In the genomic region with DNA sequence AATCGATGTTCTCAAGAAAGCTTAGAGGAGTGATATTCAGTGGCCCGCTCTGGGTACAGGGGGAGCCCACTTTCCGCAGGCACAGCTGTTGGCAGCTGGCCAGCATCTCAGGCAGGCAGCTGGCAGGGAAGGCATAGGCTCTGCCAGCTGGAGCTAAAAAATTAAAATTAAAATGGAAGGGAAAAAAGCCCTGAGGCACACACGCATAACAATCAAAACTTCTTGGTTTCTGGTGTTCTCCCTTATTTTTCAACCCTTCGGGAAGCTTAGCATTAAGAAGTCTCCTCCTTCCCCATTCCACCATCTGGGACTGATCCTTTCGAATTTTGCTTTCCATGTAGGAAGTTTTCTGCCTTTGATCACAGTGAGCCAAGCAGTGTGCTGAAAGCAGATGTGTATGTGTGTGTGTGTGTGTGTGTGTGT, we compare ENCODE assay signal across 8 mouse cellular contexts.
A peak's percentile ranks its signal among the peaks of the same experiment; 100 is the strongest.
DNase-seq lines count a peak whose midpoint lies in the region; ATAC-seq lines count a peak whose summit lies in the region.

No protein-coding gene starts in this region.

- ATAC-seq in embryonic facial prominence, embryonic 13.5 days (ENCODE audit: insufficient number of reproducible peaks, insufficient read depth, low FRiP score, low TSS enrichment, low read depth): peak; percentile 78; the same call in 1 of the 2 replicates
- peak; percentile 89 for ATAC-seq in hindbrain, embryonic 13.5 days (ENCODE audit: low FRiP score)
- ATAC-seq in megakaryocyte-erythroid progenitor cell, adult 5-6 weeks (replicated peaks; ENCODE audit: low FRiP score, low TSS enrichment, poor library complexity, severe bottlenecking): no peak

- no peak overlapping the region for H3K4me3 ChIP-seq in embryonic facial prominence, embryonic 13.5 days
- no peak overlapping the region for H3K4me3 ChIP-seq in hindbrain, embryonic 13.5 days

- H3K4me2 ChIP-seq in embryonic facial prominence, embryonic 13.5 days: no peak overlapping the region
- no peak overlapping the region for H3K4me2 ChIP-seq in hindbrain, embryonic 13.5 days

- no peak overlapping the region for H3K9ac ChIP-seq in embryonic facial prominence, embryonic 13.5 days
- H3K9ac ChIP-seq in hindbrain, embryonic 13.5 days: no peak overlapping the region

- no peaks in the 10 kb centered on the region for H3K9me3 ChIP-seq in embryonic facial prominence, embryonic 13.5 days
- no peaks in the 10 kb centered on the region for H3K9me3 ChIP-seq in hindbrain, embryonic 13.5 days

- H3K27me3 ChIP-seq in embryonic facial prominence, embryonic 13.5 days: no peaks in the 10 kb centered on the region
- H3K27me3 ChIP-seq in hindbrain, embryonic 13.5 days: no peaks in the 10 kb centered on the region

- DNase-seq in gastrocnemius, postnatal 10 days: peak; percentile 29
- no peak for DNase-seq in gastrocnemius, adult 8-10 months (ENCODE audit: low spot score in 2 of 2)
- peak; percentile 0 for DNase-seq in mesoderm, embryonic 11.5 days (ENCODE audit: low read depth, low spot score)
- DNase-seq in heart, adult 9 months (ENCODE audit: low spot score in 2 of 2): no peak
- DNase-seq in lung, adult 18-20 months: no peak

- no peak overlapping the region for H3K27ac ChIP-seq in embryonic facial prominence, embryonic 13.5 days
- H3K27ac ChIP-seq in hindbrain, embryonic 13.5 days: no peak overlapping the region

- no peaks in the 10 kb centered on the region for H3K36me3 ChIP-seq in embryonic facial prominence, embryonic 13.5 days
- no peaks in the 10 kb centered on the region for H3K36me3 ChIP-seq in hindbrain, embryonic 13.5 days

- H3K4me1 ChIP-seq in embryonic facial prominence, embryonic 13.5 days: no peaks in the 10 kb centered on the region
- H3K4me1 ChIP-seq in hindbrain, embryonic 13.5 days (replicated peaks): no peaks in the 10 kb centered on the region

- WGBS in embryonic facial prominence, embryonic 13.5 days: 23% methylated on average over 6 of the region's 6 CpGs
- 52% methylated on average over 6 of the region's 6 CpGs for WGBS in hindbrain, embryonic 13.5 days

Comparison
In these comparisons a context has a peak if more than half of its experiments do, and no peak if none do; other contexts are left out.
1. DNase-seq: peak in gastrocnemius, postnatal 10 days (single experiment) and mesoderm, embryonic 11.5 days (single experiment); none in gastrocnemius, adult 8-10 months (0 of 2), heart, adult 9 months (0 of 2) and lung, adult 18-20 months (0 of 2).